Mouse (Mus musculus): ENCODE data around the gene Epha2.

Epha2 gene

GRCm38 (mm10) chr4:141301116-141301553 lies at the start of gene Epha2:
Gene Epha2 (plus strand): TSS chr4:141301240.
- DNase-seq = peak; percentile 90

DNA sequence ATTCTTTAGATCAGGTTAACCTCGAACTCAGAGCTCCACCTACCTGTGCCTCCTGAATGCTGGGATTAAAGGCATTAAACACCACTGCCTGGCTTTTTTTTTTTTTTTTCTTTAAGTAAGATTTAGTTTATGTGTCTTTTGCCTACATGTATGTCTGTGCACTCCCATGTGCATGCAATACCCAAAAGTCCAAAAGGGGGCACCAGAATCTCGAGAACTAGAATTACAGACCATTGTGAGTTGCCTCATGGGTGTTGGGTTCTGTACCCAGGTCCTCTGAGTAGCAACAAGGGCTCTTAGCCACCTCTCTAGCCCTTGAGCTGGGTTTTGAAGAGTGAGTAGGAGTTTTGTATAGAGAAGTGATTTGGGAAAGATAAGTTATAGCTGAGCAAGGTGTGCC lies 48.4 kb upstream of the Epha2 start:
- DNase-seq = no peak

- DNase-seq = no peak
Observed at GRCm38 (mm10) chr4:141254234-141254633, 46.8 kb upstream of the Epha2 start.

GRCm38 (mm10) chr4:141257440-141257839 lies 43.6 kb upstream of the Epha2 start:
- no peak for DNase-seq

DNA sequence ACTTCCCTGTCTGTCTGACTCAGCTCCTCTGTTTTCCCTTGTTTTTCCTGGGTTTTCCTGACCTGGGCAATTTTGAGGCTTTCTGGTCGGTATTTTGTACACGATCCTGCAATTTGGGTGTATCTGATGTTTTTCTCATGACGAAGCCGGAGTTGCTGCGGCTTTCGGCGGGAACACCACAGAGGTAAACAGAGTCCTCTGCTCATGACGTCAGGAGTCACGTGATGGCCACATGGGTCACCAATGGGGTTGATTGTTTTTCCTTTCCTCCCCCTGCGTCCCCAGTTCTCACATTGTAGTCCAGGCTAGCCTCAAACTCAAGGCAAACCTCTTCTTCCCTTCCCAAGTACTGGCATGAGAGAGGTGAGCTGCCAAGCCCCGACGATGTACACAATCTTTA lies 41.6 kb upstream of the Epha2 start:
- DNase-seq = no peak

GRCm38 (mm10) chr4:141260007-141260723 lies 40.9 kb upstream of the Epha2 start:
- DNase-seq = no peak

DNA sequence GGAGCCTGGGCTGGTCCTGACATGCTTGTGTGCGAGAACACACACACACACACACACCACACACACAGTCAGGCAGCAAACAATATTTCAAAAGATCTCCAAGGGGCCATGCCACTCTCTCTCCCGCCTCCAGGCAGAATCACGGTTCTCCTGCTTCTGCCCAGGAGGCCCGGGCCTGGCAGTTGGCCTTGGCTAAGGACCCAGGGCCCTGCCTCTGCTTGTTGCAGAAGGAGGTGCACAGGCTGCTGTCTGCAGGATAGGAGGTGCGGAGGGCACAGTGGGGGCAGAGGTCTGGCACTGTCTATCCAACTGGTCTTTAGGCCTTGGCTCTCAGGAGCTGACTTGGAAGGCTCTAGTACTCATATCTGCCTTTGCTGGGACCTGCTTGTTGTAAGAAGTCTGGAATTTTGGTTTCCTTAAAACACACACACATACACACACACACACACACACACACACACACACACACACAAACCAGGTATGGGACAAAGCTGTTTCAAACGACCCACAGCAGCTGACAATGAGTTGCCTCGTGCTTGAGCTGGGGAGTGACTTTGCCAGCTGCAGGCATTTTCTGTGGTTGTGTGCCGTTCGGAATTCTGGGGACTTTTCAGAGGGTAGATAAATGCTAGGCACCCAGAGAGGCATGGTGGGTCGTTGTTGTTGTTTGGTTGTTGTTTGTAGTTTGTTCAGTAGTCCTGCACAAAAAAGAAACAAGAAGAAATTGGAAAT lies 38.0 kb upstream of the Epha2 start:
- no peak for DNase-seq

- no peak for DNase-seq
Observed at GRCm38 (mm10) chr4:141265979-141266637, 34.9 kb upstream of the Epha2 start.

DNA sequence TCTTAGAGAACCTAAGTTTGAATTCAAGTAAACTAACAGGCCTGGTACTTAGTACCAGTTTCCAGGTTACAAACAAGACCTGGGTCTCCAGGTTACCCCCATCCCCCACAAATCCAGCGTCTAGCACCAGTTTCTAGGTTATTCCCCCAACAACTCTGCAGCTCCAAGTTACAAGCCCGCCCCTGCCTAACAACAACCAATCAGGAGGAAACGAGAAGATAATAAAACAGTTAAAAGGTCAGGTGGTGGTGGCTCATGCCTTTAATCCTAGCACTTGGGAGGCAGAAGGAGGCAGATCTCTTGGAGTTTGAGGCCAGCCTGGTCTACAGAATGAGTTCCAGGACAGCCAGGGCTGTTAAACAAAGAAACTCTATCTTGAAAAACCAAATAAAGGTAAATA lies 33.8 kb upstream of the Epha2 start:
- DNase-seq = no peak

DNA sequence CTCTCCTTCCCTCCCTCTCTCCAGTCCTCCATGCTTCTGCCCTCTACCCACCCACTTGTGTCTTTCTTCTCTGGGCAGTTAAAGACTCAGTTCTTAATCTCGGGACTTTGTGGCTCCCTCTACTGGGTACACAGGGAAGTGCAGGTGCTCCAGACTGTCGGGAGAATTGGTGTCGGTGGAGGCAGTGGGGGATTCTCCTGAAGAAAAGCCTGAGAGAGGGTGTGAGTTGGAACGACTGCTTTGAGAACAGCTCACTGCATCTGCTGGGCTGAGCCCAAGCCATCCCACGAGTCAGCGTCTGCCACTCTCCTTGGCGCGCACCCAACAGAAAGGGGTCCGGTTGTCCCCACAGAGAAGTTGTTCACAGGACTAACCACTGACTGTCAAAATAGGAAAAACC lies 33.2 kb upstream of the Epha2 start:
- no peak for DNase-seq

DNA sequence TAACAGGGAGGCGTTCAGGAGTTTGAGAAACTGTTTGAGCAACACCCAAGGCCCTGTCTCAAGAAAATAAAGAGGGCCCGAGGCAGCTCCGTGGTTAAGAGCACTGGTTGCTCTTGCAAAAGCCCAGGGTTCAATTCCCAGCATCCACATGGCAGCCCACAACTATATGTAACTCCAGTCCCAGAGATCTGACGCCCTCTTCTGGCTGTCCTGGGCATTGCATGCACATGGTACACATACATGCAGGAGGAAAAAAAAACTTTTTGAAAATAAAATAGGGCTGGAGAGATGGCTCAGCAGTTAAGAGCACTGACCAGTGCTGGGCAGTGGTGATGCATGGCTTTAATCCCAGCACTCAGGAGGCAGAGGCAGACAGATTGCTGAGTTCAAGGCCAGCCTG lies 32.7 kb upstream of the Epha2 start:
- no peak for DNase-seq

GRCm38 (mm10) chr4:141269080-141269479 lies 32.0 kb upstream of the Epha2 start:
- DNase-seq = no peak

DNA sequence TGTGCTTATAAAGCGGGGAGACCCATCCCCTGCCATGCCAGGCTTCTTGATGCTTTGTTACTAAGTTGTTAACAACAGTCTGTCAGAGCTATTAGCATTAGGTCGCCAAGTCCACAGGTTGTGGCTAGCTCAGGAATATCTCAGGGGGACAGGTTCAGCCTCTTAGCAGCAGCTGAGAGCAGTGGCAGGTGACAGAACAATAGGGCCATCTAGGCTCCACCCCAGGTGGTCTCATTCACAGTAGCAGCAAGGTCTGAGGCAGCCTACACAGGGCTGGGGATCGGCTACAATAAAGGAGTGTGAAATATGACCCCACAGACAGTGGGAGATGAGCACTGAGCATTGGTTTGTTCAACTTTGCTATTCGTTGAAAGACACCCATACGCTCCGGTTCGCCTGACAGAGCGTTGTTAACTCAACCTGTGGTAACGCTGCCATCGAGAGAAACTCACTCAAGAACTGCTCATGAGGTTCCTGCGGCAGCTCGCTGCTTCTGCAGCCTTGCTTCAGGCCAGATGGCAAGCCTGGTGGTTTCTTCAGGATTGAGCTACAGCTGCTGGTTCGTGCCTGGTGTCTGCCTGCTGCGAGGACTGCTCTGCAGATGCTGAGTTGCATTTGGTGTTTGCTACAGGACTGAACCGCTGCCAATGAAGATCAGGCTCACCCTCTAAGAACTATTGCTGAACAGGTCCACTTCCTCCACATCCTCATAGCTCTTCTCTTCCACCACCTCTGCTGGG lies 30.7 kb upstream of the Epha2 start:
- DNase-seq = no peak

DNA sequence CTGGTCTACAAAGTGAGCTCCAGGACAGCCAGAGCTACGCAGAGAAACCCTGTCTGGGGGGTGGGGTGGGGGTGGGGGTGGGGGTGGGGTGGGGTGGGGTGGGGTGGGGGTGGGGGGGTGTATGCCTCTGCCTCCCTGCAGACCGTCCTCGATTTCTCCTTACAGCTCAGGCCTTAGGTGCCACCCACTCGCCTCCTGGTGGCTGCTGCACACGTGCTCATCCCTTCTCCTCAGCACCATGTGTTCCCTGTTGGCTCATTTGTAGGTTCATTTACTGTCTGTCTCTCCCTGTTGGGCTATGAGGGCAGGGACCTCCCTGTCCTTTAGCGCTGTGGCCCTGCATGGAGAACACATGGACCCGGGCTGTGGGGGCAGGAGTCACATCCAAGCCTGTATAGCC lies 29.8 kb upstream of the Epha2 start:
- no peak for DNase-seq

- DNase-seq = no peak
Observed at GRCm38 (mm10) chr4:141271721-141272120, 29.3 kb upstream of the Epha2 start.

GRCm38 (mm10) chr4:141272878-141273277 lies 28.2 kb upstream of the Epha2 start:
- no peak for DNase-seq

DNA sequence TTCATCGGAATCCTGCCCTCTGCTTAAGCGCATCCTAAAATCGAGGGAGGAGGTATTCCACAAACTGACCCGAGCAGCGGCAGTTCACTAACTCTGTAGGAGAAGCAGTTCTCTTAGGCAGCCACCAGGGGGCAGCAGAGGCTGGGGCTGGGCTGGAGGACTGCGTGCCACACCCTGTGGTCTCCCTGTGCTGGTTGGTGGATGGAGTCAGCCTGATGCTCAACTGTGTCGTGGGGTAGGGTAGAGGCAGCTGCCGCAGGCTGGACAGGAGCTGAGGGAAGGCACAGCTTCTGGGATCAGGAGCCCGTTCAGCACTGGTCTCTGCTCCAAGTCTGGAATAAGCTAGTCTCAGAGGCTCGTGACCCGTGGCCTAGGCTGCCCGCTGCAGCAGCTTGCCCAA lies 27.7 kb upstream of the Epha2 start:
- DNase-seq = peak; percentile 65

- DNase-seq = no peak
Observed at GRCm38 (mm10) chr4:141274485-141275341, 26.3 kb upstream of the Epha2 start.

DNA sequence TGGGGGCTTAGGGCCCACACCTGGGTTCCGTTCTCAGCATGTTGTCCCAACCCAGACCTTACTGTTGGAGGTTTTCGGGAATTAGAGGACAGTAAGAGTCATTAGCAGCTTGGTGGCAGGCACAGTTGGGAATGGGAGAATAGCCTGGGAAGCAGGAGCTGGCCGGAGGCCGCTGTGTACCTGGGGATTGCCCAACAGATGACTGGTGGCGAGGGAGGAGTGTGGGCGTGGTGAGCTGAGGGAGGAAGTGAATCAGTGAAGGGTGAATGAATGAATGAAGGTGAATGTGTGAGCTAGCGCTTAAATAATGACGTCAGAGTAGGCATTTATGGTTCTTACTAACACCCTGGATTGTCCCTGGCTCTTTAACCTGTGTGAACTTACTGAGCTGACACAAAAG lies 23.9 kb upstream of the Epha2 start:
- DNase-seq = no peak

GRCm38 (mm10) chr4:141278154-141278553 lies 22.9 kb upstream of the Epha2 start:
- DNase-seq = peak; percentile 89

DNA sequence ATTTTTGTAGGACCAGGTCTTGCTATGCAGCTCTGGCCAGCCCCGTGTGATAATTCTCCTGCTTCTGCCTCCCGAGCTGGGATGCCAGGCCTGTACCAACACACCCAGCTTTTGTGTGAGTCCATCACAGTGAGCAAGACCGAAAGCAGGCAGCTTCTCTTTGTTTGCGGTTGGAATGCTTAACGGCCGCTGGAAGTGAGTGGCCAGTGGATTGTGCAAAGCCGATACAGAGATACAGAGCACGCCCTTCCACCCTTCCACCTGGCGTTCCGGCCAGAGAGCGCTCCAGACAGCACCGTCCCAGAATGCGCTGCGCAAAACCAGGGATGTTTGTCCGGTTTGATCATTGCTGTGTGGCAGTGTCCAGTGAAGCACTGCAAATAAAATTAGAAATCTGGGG lies 21.7 kb upstream of the Epha2 start:
- no peak for DNase-seq

DNA sequence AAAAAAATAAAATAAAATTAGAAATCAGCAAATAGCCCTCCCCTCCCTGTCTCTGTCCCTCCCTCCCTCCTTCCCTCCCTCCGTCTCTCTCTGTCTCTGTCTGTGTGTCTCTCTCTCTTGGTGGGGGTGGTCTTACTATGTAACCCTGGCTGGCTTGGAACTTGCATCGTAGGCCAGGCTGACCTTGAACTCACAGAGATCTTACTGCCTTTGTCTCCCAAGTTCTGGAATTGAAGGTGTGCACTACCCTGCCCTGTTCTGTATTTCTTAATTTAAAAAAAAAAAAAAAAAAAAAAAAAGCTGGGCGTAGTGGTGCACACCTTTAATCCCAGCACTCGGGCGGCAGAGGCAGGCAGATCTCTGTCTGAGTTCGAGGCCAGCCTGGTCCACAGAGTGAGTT lies 21.3 kb upstream of the Epha2 start:
- no peak for DNase-seq

All from kidney, adult 11 months (tissue).